Mouse (Mus musculus): Measurements from ENCODE around the gene Itprid1. TPM values are rescaled to one million over a fixed set of nuclear protein-coding genes. Genes with fewer than 3 reads are reported as not detected.

The Itprid1 gene
- polyA plus RNA-seq (2015; fragmentation: Nextera tagmentation; extraction: Ambion mirVana): 0.31 and 0.54 TPM in 2 replicates

- Histone ChIP-seq H3K9me3 (no peaks in the 10 kb centered on the region), H3K36me3 (no peaks in the 10 kb centered on the region), H3K4me2 (no peak within 1 kb of the TSS), H3K4me3 (no peak within 1 kb of the TSS), H3K9ac (no peak within 1 kb of the TSS), H3K27ac (no peak within 1 kb of the TSS; the same call in 1 of the 2 replicates), H3K4me1 (peaks cover 16% of the 10 kb centered on the region), H3K27me3 (no peaks in the 10 kb centered on the region)
- WGBS: 67% methylated on average over 8 of the region's 8 CpGs
- no peak for ATAC-seq (ENCODE audit: insufficient number of reproducible peaks, insufficient read depth, low FRiP score, low TSS enrichment, low read depth)
Measured at GRCm38 (mm10) chr6:55836650-55837320, at the start of gene Itprid1. Itprid1 (plus strand) TSS chr6:55836895.

GRCm38 (mm10) chr6:55789557-55789956 lies 47.1 kb upstream of the Itprid1 start:
- no peaks in the 10 kb centered on the region for H3K36me3 ChIP-seq
- H3K9ac ChIP-seq: no peak overlapping the region
- H3K4me1 ChIP-seq: peaks cover 9% of the 10 kb centered on the region
- H3K4me3 ChIP-seq: no peak overlapping the region
- no peaks in the 10 kb centered on the region for H3K9me3 ChIP-seq
- no peak overlapping the region for H3K27ac ChIP-seq
- 70% methylated on average over 1 of the region's 1 CpGs for WGBS
- H3K4me2 ChIP-seq: no peak overlapping the region
- no peaks in the 10 kb centered on the region for H3K27me3 ChIP-seq
- no peak for ATAC-seq (ENCODE audit: insufficient number of reproducible peaks, insufficient read depth, low FRiP score, low TSS enrichment, low read depth)

GRCm38 (mm10) chr6:55791852-55792496 lies 44.7 kb upstream of the Itprid1 start:
- Histone ChIP-seq H3K27me3 (no peaks in the 10 kb centered on the region), H3K9me3 (no peaks in the 10 kb centered on the region), H3K4me1 (peaks cover 9% of the 10 kb centered on the region), H3K9ac (no peak overlapping the region), H3K36me3 (no peaks in the 10 kb centered on the region), H3K4me2 (no peak overlapping the region), H3K4me3 (no peak overlapping the region), H3K27ac (peak overlapping the region; percentile 4; the same call in 1 of the 2 replicates)
- WGBS: 19% methylated on average over 6 of the region's 6 CpGs
- ATAC-seq (ENCODE audit: insufficient number of reproducible peaks, insufficient read depth, low FRiP score, low TSS enrichment, low read depth): no peak

GRCm38 (mm10) chr6:55792536-55792935 lies 44.2 kb upstream of the Itprid1 start:
- H3K4me2 ChIP-seq: no peak overlapping the region
- peaks cover 9% of the 10 kb centered on the region for H3K4me1 ChIP-seq
- ATAC-seq (ENCODE audit: insufficient number of reproducible peaks, insufficient read depth, low FRiP score, low TSS enrichment, low read depth): no peak
- no peak overlapping the region for H3K9ac ChIP-seq
- no peak overlapping the region for H3K4me3 ChIP-seq
- H3K36me3 ChIP-seq: no peaks in the 10 kb centered on the region
- no peaks in the 10 kb centered on the region for H3K9me3 ChIP-seq
- WGBS: 47% methylated on average over 8 of the region's 8 CpGs
- H3K27me3 ChIP-seq: no peaks in the 10 kb centered on the region
- 0 out of 2 replicates have a peak overlapping the region, but pooled peaks have one; percentile 4 for H3K27ac ChIP-seq

- H3K4me2 ChIP-seq: no peak overlapping the region
- ATAC-seq (ENCODE audit: insufficient number of reproducible peaks, insufficient read depth, low FRiP score, low TSS enrichment, low read depth): no peak
- no peak overlapping the region for H3K4me3 ChIP-seq
- no peaks in the 10 kb centered on the region; the same call in 1 of the 2 replicates for H3K27me3 ChIP-seq
- H3K36me3 ChIP-seq: no peaks in the 10 kb centered on the region
- no peak overlapping the region for H3K9ac ChIP-seq
- H3K27ac ChIP-seq: no peak overlapping the region
- WGBS: 52% methylated on average over 1 of the region's 1 CpGs
- no peaks in the 10 kb centered on the region for H3K9me3 ChIP-seq
- H3K4me1 ChIP-seq: peaks cover 12% of the 10 kb centered on the region
Measured at GRCm38 (mm10) chr6:55802686-55803085, 34.0 kb upstream of the Itprid1 start.

- Histone ChIP-seq H3K9me3 (no peaks in the 10 kb centered on the region), H3K4me3 (no peak overlapping the region), H3K9ac (no peak overlapping the region), H3K27ac (no peak overlapping the region), H3K27me3 (no peaks in the 10 kb centered on the region; the same call in 1 of the 2 replicates), H3K36me3 (no peaks in the 10 kb centered on the region), H3K4me2 (no peak overlapping the region), H3K4me1 (peaks cover 12% of the 10 kb centered on the region)
- 52% methylated on average over 7 of the region's 7 CpGs for WGBS
- ATAC-seq (ENCODE audit: insufficient number of reproducible peaks, insufficient read depth, low FRiP score, low TSS enrichment, low read depth): no peak
Measured at GRCm38 (mm10) chr6:55803357-55803756, 33.3 kb upstream of the Itprid1 start.

- no peak overlapping the region for H3K27ac ChIP-seq
- peak overlapping the region; percentile 11; the same call in 1 of the 2 replicates for H3K4me2 ChIP-seq
- no peak for ATAC-seq (ENCODE audit: insufficient number of reproducible peaks, insufficient read depth, low FRiP score, low TSS enrichment, low read depth)
- H3K9ac ChIP-seq: no peak overlapping the region
- no peaks in the 10 kb centered on the region for H3K9me3 ChIP-seq
- no peak overlapping the region for H3K4me3 ChIP-seq
- H3K4me1 ChIP-seq: peaks cover 12% of the 10 kb centered on the region
- no peaks in the 10 kb centered on the region; the same call in 1 of the 2 replicates for H3K27me3 ChIP-seq
- 26% methylated on average over 12 of the region's 12 CpGs for WGBS
- H3K36me3 ChIP-seq: no peaks in the 10 kb centered on the region
Measured at GRCm38 (mm10) chr6:55803991-55804680, 32.6 kb upstream of the Itprid1 start.

GRCm38 (mm10) chr6:55804681-55805000 lies 32.1 kb upstream of the Itprid1 start:
- 81% methylated on average over 4 of the region's 4 CpGs for WGBS
- Histone ChIP-seq H3K9me3 (no peaks in the 10 kb centered on the region), H3K27me3 (no peaks in the 10 kb centered on the region; the same call in 1 of the 2 replicates), H3K27ac (no peak overlapping the region), H3K9ac (no peak overlapping the region), H3K4me2 (no peak overlapping the region), H3K4me3 (no peak overlapping the region), H3K36me3 (no peaks in the 10 kb centered on the region), H3K4me1 (peaks cover 12% of the 10 kb centered on the region)
- no peak for ATAC-seq (ENCODE audit: insufficient number of reproducible peaks, insufficient read depth, low FRiP score, low TSS enrichment, low read depth)

GRCm38 (mm10) chr6:55805291-55806137 lies 31.2 kb upstream of the Itprid1 start:
- Histone ChIP-seq H3K4me2 (no peak overlapping the region), H3K36me3 (no peaks in the 10 kb centered on the region), H3K27ac (no peak overlapping the region), H3K9ac (no peak overlapping the region), H3K27me3 (no peaks in the 10 kb centered on the region; the same call in 1 of the 2 replicates), H3K4me3 (no peak overlapping the region), H3K4me1 (peaks cover 12% of the 10 kb centered on the region), H3K9me3 (no peaks in the 10 kb centered on the region)
- 84% methylated on average over 9 of the region's 9 CpGs for WGBS
- no peak for ATAC-seq (ENCODE audit: insufficient number of reproducible peaks, insufficient read depth, low FRiP score, low TSS enrichment, low read depth)

- Histone ChIP-seq H3K27ac (no peak overlapping the region), H3K4me2 (no peak overlapping the region), H3K4me1 (peaks cover 12% of the 10 kb centered on the region), H3K36me3 (no peaks in the 10 kb centered on the region), H3K27me3 (no peaks in the 10 kb centered on the region; the same call in 1 of the 2 replicates), H3K4me3 (no peak overlapping the region), H3K9me3 (no peaks in the 10 kb centered on the region), H3K9ac (no peak overlapping the region)
- ATAC-seq (ENCODE audit: insufficient number of reproducible peaks, insufficient read depth, low FRiP score, low TSS enrichment, low read depth): no peak
- WGBS: 77% methylated on average over 2 of the region's 2 CpGs
Measured at GRCm38 (mm10) chr6:55806537-55806936, 30.2 kb upstream of the Itprid1 start.

- ATAC-seq (ENCODE audit: insufficient number of reproducible peaks, insufficient read depth, low FRiP score, low TSS enrichment, low read depth): no peak
- Histone ChIP-seq H3K36me3 (no peaks in the 10 kb centered on the region), H3K9me3 (no peaks in the 10 kb centered on the region), H3K27me3 (no peaks in the 10 kb centered on the region; the same call in 1 of the 2 replicates), H3K4me2 (no peak overlapping the region), H3K9ac (no peak overlapping the region), H3K4me3 (no peak overlapping the region), H3K27ac (no peak overlapping the region), H3K4me1 (peaks cover 8% of the 10 kb centered on the region)
- WGBS: 69% methylated on average over 3 of the region's 3 CpGs
Measured at GRCm38 (mm10) chr6:55808692-55809091, 28.0 kb upstream of the Itprid1 start.

Measured in embryonic facial prominence, embryonic 13.5 days (tissue).